Mouse (Mus musculus) C2C12 (cell line): ENCODE measurements around the gene Cep41.

Experiments used
- CEBPB ChIP-seq: IDR thresholded peaks from one replicate; pipeline ENCODE4 v1.6.1; 2011; ENCODE audit warnings: low read depth, mild to moderate bottlenecking, control low read depth, moderate library complexity
- CTCF ChIP-seq: IDR thresholded peaks from one replicate; pipeline ENCODE4 v1.5.1; 2011; ENCODE audit not compliant: control insufficient read depth, insufficient read depth, insufficient read length
- FOSL1 ChIP-seq: IDR thresholded peaks from one replicate; pipeline ENCODE4 v1.8.0; 2011; ENCODE audit warnings: mild to moderate bottlenecking, low read length; ENCODE audit not compliant: poor library complexity, insufficient read depth, severe bottlenecking
- MAX ChIP-seq: IDR thresholded peaks from one replicate; pipeline ENCODE4 v1.6.1; 2011; ENCODE audit warnings: mild to moderate bottlenecking, control low read depth
- MYOD1 ChIP-seq: IDR thresholded peaks from one replicate; pipeline ENCODE4 v1.6.1; 2011; ENCODE audit warnings: low read depth; ENCODE audit not compliant: control insufficient read depth, insufficient read length
- MYOG ChIP-seq: IDR thresholded peaks from one replicate; pipeline ENCODE4 v1.6.1; 2011; ENCODE audit not compliant: control insufficient read depth, insufficient read length; ENCODE audit errors: extremely low read depth
- USF1 ChIP-seq: IDR thresholded peaks from one replicate; pipeline ENCODE4 v1.6.1; 2011; ENCODE audit warnings: low read depth, mild to moderate bottlenecking, control low read depth, moderate library complexity

DNA sequence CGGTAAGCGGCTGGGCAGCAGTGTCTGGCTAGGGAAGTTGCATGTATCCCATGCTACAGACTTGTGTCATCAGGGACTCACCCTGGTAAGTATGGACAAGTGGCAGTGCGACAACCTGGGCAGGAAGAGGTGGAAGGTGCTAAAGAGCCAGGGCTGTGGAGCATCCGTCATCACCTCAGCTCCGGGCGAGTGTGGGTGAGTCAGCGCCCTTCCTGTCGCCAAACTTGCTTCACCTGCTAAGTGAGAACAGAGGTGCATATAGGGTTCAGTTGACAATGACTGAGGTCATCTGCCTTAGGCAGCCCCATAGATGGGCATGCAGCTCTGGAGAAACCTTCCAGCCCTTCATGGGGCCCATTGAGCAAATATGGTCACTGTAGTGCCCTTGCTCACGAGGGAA is 68.8 kb downstream of the Cep41 start:
- TF ChIP-seq CTCF (no peak), USF1 (no peak), FOSL1 (no peak), MAX (no peak), MYOD1 (no peak), MYOG (no peak), CEBPB (no peak)
